Mouse (Mus musculus) kidney, postnatal 25 days (tissue): ENCODE data around the gene Prune2.

ENCODE experiments used
- DNase-seq, 2 experiments: peaks; one replicate each; pipeline ENCODE4 v3.0.0; 2021; ENCODE audit warnings: mixed read lengths in 2 of 2

Prune2 gene

DNA sequence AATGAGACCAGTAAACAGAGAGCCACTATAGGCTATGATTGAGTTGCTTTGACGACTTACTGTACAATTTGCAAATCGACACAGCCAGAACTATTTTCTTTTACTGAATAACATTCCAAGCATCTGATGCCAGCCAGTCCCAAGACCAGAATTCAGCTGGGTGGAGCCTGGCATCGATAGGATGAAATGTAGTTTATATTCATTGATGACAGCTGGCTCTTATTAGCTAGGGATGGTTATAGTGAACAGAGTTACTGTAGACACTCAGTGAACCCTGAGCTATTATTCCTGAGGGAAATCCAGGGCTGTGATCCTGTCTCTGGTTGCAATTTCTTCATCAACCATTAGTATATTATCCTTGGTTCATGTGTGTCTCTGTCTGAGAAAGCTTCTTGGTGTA lies 254.6 kb downstream of the Prune2 start:
- DNase-seq = no peak

DNA sequence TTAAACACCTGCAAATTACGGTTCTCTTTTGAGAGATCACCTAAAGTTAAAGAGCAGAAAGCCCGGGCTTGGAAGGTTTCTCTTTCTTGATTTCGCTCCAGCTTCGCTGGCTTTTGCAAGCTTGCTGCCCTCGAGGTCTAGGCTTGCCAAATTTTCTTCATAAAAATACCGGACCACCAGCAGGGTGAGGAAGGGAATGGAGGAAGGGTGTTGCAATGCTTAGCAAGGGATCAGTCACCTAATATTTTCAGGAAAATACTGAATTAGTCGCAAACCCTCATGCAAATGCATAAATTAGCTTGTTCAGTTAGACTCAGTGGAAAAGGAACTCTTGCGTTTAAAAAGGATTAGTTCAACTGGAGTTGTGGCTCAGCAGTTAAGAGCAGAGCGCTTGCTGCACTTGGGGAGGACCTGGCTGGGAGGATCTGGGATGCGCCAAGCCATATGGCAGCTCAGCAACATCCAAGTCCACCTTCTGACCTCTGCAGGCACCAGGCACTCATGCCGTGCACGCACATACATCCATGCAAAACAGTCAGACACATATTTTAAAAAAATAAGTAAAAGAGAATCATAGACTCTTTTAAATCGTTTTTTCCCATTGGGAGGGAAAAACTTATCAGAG lies 259.1 kb downstream of the Prune2 start:
- DNase-seq = no peak

- no peak for DNase-seq
These were observed 262.3 kb downstream of the Prune2 start for GRCm38 (mm10) chr19:17218195-17218594.

GRCm38 (mm10) chr19:17223801-17224200 lies 267.9 kb downstream of the Prune2 start:
- DNase-seq = no peak

DNA sequence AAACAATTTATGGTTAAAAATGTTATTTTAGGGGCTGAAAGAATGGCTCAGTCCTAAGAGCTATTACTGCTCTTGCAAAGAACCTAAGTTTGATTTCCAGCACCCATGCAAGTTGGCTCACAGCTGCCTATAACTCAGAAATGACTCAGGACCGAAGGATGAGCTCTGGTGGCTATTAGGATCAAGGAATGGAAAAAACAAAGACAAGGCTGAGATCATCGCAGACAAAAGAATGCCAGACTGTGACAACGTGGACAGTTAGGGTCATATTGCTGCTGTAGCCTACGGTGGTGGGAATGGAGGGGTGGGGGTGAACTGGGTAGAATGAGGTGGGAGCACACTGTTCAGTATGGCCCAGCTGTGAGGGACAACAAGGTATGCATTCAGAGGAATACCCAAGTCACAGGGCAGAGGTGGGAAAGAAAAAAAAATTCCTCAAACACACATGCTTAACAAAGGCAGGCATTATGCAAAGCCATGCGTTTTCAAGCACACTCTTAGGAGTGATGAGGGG lies 269.7 kb downstream of the Prune2 start:
- no peak for DNase-seq

DNA sequence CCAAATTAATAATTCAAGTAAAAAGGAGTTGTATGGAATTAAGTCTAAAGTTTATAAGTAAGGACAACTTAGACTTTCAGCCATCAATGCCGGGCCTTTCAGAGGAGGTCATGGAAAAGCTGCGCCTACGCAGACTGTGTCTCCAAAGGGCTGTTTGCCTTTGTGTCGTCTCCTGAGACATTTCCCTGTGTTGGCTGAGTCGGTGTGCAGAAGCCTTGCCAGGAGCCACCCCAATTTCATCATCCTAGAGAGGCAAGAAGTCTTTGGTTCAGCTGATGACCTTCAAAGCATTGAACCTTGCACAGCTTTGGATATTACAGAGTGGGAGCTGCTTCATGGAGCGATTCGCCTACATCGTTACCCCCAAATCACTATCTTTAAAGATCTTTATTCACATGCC lies 270.2 kb downstream of the Prune2 start:
- no peak for DNase-seq

DNA sequence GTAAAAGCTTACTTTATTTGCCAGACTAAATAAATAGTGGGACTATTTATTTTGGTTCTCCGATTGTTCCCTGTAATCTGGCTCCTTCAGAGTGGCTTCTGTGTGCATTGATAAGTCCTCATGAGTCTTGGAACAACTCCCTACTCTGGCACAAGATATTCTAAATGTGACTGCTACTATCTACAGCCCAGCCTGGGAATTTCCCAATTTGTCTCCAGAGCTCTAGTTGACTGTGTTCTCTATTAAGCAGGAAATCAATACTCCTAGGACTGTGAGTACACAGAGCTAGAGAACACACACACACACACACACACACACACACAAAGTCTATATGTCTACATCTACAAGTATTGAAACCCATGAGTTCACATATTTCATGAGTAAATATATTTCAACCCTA lies 274.1 kb downstream of the Prune2 start:
- no peak for DNase-seq

DNA sequence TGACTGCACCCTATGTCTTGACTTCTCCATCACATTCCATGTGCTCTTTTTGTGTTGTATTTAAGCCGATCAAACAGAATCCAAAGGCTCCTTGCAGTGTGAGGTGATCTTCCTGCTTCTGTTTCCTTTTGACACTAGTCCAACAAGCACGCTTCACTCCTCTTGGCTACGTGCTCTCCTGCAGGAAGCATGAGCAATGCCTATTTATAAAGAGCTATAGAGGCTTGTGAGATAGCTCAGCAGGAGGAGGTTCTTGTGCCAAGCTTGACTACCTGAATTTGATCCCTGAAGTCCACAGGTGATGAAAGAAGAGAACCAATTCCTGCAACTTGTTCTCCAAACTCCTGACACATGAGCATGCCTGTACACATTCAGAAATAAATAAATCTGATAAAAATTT lies 282.6 kb downstream of the Prune2 start:
- no peak for DNase-seq

DNA sequence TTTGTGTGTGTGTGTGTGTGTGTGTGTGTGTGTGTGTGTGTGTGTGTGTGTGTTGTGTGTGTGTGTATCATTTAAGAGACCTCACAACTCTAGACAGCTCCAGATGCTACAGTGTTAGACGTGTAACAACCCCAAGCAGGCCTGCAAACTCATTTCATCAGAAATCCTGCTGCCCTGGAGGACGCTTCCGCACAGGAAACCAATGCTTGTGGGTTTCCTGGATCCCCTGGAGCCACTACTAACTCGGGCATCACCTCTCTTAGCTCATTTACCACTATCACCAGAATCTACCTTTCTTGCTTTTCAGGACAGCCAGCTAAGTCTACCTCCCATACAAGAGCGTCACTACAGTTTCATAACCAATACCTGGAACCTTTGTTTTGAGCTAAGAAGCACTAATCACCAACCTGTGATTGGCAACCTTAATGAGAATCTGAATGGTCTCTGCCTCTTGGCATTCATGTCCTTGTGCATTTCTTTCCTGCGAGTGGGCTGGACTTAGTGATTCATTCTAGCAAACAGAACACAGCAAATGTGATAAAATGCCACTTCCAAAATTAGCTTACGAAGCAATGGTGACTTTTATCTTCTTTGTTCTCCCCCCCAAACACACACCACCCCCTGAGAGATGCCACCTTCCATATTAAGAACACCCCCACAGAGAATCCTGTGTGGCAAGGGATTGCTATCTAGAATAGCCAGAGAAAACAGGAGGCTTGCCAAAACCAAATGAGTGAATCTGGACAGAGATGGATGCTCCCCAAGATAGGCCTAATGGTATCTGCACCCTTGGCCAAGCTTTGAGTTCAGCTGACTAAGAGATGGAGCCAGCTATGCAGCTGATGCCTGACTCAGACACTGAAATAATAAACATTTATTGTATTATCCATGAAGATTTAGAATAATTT lies 284.5 kb downstream of the Prune2 start:
- DNase-seq = no peak

DNA sequence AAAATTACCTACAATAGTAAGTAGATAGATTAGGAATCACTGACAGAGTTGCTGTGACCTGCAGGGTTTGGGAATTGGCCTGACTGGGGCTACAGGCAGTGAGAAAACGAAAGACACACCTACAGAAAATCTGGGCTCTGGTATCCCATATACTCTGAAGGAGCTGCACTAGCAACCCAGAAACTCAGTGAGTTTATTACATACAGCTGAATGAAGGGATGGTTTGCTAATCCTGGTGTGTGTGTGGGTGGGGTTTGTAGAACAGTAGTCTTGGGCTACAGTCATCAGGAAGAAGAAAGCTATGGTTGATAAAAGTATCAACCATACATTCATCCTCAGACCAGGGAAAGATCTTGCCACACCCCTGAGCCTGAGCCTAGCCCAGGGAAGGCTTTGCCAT lies 285.3 kb downstream of the Prune2 start:
- DNase-seq = no peak

- no peak for DNase-seq
These were observed 287.0 kb downstream of the Prune2 start for GRCm38 (mm10) chr19:17242962-17243361.

DNA sequence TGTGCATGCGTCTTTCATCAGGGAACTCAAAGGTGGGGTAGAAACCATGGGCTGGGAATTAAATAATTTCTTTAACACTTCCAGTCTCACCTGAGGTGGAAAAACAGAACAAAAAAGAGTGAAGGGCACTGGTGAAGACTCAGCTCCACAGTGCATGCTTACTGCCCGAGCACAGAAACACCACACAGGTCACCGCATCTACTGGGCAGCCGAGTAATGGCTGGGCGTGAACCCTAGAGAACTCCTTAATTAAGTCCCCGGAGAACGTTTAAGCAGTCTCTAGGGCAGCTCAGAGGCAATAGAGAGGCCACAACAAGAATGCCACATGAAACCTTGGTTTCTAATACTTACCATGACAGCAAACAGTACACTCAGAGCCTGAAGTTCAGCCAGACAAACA lies 288.6 kb downstream of the Prune2 start:
- DNase-seq = no peak

- no peak for DNase-seq
These were observed 291.5 kb downstream of the Prune2 start for GRCm38 (mm10) chr19:17247352-17247925.

GRCm38 (mm10) chr19:17249691-17250090 lies 293.8 kb downstream of the Prune2 start:
- no peak for DNase-seq

DNA sequence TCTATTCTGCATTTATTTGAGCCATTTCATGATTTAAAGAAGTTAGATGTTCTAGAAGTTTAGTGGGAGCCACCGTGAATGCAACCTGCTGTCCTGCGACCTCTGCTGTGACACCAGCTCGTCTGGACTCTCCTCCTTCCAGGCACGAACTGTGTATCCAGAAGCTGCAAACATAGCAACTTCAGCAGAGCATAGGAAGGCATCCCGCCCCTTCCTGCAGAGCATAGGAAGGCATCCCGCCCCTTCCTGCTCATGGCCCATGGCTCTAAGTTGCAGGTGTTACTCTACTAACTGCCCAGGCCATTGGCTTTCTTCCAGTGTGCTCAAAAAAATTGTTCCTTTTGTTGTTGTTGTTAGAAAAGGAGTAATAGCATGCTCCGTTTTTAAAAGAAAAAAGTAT lies 294.9 kb downstream of the Prune2 start:
- DNase-seq = no peak

DNA sequence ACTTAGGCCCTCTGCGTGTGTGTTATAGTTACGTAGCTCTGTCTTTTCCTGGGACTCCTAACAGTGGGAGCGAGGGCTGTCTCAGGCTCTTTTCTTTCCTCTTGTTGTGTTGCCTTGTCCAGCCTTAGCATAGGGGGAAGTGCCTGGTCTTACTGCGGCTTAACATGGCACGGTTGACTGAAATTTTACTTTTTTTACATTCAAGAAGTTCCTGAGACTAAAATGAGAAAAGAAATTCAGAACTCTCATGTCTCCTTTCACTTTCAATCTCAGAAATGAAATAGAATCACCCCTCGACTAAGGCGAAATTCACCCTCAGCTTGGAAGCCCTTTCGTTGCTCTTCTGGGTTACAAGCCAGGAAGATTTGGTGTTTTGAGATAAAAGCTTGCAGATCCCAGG lies 295.5 kb downstream of the Prune2 start:
- DNase-seq = no peak

GRCm38 (mm10) chr19:17252845-17253244 lies 296.9 kb downstream of the Prune2 start:
- DNase-seq = no peak

DNA sequence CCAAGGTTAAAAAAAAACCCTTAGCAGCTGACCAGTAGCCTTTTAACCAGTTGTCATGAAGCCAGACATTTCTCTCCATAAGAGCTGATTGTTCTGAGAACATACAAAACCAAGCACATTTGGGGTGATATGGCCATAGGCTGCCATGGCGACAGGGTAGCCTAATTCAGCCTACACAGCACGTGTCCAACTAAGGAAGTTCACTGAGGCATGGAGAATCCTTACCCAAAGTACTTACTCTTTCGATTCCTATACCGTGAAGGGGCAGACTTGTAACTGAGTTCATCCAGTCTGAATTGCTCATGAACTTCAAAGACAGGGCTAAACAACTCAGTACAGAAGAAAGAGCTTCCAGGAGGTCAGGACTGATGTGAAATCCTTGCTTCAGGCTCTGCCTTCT lies 299.6 kb downstream of the Prune2 start:
- DNase-seq = no peak

DNA sequence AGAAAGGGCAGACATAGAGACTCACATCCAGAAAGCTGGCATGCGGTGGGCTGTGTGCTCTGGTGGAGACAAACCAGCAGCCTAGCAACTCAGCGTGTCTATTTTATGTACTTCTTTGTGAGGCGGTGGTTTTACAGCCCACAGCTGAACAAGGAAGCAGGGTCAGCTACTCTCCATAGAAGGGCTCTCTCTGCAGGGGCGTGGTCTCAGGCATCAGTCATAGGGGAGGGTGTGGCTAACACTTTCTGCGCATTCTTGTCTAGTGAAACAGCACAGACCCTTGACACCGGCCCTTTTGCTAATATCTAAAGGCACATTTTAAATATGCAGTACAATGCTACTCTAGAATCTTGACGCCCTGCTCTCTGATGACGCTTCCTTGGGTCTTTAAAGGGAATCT lies 300.5 kb downstream of the Prune2 start:
- no peak for DNase-seq

DNA sequence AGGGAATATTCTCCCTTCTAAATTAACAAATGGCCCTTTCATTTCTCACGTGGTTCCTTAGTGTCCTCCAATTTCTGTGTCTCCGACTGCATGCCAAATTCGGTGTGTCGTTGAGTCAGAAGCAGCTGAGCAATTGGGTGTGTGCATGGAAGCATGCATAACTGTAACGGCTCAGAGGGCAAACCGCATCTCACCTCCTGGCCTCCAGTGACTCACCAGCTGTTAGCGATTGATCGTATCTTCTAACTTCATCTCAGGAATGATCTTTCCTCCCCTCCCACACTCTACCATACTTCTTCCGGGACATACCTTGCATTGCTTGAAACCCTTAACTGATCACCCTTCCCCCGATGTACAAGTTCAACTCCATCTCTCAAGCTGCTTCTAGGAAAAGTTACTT lies 300.9 kb downstream of the Prune2 start:
- no peak for DNase-seq

- DNase-seq = no peak
These were observed 307.3 kb downstream of the Prune2 start for GRCm38 (mm10) chr19:17263181-17263580.

GRCm38 (mm10) chr19:17263679-17264370 lies 307.9 kb downstream of the Prune2 start:
- peak; percentile 10 to 45 for DNase-seq
